Mouse (Mus musculus): ENCODE data around the gene Tfr2.
"Not testable (repeated sequence)": the region's sequence is repeated elsewhere in the genome, so short reads cannot be mapped to it uniquely, and the experiment has no call there.

Gene Tfr2

DNA sequence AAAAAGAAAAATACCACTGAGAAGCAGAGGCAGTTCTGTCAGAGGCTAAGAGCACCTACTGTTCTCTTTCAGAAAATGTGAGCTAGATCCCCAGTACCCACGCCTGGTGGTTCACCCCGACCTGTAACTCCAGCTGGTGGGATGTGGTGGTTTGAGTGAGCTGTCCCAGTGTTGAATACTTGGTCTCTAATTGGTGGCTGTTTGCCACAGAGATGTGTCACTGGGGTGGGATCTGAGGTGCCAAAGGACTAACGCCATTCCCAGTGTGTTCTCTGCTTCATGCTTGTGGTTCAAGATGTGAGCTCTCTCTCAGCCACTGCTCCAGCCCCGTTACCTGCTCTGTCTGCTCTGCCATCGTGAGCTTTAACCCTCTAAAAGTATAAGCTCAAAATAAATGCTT is 20.9 kb downstream of the Tfr2 start:
- DNase-seq: no peak

DNA sequence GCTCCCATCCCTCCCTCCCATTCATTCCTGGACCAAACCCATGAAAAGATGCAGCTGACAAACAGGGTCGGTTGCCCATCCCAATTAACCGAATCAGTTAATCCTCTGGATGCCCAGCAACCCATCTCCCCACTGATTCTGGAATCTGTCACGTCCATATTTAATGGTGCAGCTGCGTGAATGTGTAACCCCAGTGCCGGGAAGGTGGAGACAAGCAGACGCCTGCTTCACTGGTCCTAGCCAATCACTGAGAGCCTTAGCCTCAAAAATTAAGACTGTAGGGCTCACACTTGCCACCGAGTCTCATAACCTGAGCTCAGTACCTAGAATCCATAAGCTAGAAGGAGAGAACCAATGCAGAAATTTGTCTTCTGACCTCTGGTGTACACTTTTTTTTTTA is 26.3 kb downstream of the Tfr2 start:
- DNase-seq: no peak

DNA sequence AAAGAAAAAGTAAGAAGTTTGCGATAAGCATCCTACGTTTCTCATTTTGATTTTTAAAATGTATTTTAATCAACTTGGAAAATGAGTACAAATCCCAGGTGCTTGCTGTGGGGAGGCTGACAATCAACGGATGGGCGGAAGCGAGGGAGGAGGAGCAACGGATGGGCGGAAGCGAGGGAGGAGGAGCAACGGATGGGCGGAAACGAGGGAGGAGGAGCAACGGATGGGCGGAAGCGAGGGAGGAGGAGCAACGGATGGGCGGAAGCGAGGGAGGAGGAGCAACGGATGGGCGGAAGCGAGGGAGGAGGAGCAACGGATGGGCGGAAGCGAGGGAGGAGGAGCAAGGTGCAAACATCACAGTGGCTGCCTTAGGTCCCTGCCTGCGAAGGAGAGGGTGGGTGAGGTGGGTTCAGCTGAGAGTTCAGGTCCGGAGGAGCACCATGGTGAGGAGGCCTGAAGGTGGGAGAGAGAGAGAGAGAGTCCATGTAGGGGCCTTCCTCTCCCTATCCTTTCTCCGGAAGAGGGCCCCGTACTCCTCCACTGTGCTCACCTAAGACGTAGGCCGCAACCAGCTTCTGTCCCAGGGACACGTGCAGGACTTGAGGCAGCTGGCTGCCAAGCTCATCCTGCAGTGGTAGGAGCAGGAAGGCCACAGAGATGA is 27.1 kb downstream of the Tfr2 start:
- no peak for DNase-seq

DNA sequence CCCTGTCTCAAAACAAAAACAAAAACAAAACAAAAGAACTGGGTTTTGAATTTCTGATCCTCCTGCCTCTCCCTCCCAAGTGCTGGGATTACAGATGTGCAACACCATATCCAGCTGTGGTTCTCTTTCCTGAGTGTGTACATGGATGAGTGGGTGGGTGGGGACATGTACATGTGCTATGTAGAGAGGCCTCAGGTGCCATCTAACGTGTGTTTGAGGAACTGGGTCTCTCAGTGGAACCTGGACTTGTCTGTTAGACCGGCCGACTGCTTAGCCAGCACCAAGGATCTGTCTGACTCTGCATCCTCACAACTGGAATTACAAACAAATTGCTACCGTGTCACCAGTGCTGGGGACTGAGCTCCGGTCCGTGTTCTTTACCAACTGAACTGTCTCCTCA is 28.0 kb downstream of the Tfr2 start:
- no peak for DNase-seq

DNA sequence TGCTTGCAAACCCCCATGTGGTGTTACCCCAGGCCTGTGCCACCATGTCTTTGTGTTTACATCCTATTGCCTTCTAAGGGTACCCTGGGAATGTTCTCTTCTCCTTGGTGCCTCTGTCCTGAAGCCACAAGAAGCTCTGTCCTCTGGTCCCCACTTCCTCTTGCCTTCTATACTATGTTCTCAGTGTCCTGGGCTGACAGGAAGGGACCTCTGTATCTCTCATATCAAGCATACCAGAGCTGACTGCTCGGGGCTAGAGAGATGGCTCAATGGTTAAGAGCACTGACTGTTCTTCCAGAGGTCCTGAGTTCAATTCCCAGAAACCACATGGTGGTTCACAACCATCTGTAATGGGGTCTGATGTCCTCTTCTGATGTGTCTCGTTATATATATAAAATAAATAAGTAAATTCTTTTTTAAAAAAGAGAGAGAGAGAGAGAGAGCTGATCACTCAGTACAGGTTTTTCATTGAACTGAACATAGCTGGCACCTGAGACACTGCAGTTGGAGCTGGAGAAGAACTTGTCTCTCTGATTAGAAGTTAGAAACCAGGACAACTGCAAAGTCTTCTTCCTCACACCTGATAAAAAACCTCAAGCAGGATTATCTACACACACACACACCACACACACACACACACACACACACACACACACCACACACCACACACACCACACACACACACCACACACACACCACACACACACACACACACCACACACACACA is 28.6 kb downstream of the Tfr2 start:
- no peak for DNase-seq

DNA sequence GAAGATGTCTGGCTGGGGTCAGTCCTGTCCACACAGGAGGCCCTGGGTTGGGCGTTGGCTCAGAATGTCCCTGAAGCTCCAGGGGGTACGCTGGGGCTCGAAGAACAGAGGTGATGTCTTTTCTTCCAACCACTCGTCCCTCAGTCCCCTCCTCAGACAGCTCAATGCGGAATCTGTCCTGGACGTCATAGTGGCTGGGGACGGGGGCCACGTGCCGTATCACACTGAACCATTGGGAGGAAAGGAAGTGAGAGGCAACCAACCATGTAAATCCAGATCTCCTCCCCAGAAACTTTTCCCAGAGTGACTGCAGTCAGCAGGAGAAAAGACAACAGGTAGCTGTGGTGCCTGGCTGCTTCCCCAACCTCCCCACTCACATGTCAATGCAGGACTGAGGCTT is 30.0 kb downstream of the Tfr2 start:
- peak in 1 of 2 experiments; percentile 16 for DNase-seq

DNA sequence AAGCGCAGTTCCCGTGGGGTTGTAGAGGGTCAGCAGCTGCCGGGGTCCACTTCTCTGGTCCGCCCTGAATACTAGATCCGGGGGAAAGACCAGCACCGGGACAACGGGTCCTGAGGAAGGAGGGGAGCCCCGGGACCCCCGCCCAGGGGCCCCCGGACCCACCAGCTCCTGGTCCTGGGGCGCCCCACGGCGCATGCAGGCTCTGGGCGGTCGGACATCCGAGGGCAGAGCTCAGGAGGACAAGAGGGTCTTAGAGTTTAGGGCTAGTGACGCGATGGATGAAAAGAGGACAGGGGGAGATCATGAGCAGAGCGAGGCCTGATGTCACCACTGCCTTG is 30.6 kb downstream of the Tfr2 start:
- DNase-seq: no peak

DNA sequence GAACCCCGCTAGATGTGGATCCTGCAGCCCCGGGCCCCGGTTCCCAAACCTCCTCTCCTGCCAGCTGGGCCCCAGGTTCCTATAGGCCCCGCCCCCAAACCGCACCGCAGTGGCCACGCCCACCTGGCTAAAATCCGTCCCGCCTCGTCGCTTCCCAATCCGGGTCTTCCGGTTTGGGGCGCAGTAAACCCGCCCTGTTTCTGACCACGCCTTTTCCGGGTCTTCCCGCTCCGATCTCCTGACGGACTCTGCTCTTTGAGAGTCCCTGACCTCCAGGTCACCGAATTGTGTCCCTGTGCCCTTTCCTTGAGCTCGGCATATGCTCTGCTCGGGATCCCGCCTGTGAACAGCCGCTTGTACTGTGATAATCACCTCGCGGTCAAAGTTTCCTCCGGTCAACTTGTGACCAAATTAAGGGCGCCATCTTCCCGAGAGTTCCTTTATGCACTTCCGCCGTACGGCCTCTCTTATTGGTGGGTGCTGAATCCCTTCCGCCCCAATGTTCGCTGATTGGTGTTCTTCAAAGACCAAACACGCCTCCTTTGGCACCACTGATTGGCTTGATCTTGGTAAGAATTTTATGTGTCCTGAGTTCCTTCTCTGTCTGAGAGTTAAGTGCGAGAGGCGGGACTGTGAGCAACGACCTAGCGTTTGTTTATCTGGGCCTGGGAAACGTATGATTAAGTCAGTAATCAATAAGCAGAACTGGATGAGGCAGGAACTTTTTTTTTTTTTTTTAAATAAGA is 31.2 kb downstream of the Tfr2 start, which contains the start of gene Mospd3:
Gene Mospd3, minus strand, starts transcription at position 440 of the 746 bp plus-strand sequence.
- DNase-seq: peak; percentile 95 to 96

DNA sequence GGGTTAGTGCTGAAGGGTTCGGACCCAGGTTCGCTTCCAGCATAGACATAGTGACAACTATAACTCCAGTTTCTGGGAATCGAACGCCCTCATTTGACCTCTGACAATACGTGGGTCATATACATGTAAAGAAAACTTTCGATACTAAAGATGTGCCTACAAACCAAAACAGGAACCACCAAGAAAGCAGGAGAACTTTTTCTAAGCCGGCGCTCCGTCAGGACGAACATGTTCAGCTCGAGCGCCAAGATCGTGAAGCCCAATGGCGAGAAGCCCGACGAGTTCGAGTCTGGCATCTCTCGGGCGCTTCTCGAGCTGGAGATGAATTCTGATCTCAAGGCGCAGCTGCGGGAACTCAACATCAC is 31.7 kb downstream of the Tfr2 start:
- DNase-seq: peak in 1 of 2 experiments; percentile 23

DNA sequence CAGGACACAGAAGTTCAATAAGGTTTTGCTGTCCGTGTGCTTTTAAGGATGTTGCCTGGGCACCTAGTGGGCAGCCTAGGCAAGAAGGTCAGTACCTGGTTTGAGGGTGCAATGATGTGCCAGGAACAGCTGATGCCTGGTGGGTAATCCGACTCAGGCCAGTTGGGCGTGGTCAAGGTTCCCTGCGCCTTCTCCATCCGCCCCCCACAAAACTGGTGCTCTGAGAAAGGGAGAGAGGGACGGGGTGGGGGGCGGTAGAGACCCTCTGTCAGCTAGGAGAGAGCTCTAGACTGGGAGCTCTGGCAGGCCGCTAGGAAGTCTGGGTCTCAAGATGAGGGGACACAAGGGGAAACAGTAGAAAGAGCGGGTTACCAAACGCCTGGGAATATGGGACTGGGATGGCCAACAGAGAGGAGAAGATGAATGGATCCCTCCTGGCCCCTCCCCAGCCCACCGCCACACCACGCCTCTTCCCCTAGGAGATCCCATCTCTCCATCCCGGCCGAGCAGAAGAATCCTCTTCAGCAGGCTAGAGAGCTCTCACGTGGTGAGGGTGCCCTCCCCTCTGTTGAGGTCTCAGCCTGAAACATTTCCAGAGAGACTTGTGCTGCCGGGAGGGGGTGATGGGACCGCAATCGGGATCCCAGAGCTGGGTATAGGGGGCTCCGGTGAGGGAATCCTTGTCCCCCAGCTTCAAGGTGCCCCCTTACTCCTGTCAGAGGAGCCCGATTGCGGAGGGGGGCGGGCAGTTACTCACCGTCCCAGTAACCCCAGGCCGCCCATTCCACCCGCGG is 38.4 kb downstream of the Tfr2 start:
- DNase-seq: no peak

DNA sequence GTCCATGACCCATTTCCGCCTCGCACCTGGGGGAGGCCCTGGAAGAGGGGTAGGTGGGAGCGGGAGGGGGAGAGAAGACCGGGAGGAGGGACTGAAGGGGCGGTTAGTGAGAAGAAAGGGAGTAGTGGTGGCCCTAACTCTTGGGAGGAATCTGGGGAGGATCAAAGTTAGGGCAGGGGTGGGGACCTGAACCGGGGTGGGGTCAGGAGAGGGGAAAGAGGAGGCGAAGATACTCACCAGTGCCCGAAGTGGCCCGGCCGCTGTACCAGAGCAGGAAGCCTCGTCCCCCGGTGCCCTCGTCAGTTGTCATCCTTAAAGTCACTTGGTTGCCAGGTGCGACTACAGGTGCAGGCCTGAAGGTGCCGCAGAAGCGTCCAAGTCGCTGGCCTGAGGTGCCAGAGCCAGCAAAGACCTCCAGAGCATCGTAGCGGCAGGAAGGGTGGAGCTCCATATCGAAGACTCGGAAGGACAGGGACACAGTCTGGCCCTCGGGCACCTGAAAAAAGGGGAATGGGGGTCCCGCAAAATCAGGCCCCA is 39.1 kb downstream of the Tfr2 start:
- no peak for DNase-seq

DNA sequence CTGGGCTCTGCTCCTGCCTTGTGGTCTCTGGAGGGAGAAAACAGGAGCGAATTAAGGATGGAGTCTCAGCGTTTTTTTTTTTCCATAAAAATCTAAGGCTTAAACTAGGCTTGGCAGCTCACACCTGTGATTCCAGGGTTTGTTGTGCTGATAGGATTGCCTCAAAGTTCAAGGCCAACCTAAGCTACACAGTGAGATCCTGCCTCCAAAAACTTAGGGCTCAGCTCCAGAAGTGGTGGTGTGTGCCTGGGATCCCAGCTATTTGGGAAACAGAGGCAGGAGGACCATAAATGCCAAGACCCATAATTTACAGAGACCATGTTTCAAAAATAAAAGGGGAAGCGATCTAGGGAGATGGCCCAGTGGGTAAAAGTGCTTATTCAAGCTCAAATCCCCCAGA is 39.7 kb downstream of the Tfr2 start:
- DNase-seq: no peak

DNA sequence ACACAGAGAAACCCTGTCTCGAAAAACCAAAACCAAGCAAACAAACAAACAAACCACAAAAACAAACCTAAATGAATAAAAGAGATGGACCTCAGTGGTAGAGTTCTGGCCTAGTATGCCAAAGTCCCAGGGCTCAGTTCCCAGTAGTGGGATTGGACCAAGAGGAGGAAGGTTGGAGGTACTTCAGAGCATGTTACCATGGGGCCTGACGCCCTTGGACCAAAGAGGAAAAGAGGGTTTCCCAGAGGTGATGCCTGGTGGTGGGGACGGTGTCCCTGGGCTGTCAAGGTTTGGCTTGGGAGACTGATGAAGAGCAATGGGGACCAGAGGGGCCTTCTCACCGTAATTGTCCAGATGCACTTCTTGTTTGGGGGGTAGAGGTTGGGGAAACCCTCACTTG is 40.4 kb downstream of the Tfr2 start:
- no peak for DNase-seq

DNA sequence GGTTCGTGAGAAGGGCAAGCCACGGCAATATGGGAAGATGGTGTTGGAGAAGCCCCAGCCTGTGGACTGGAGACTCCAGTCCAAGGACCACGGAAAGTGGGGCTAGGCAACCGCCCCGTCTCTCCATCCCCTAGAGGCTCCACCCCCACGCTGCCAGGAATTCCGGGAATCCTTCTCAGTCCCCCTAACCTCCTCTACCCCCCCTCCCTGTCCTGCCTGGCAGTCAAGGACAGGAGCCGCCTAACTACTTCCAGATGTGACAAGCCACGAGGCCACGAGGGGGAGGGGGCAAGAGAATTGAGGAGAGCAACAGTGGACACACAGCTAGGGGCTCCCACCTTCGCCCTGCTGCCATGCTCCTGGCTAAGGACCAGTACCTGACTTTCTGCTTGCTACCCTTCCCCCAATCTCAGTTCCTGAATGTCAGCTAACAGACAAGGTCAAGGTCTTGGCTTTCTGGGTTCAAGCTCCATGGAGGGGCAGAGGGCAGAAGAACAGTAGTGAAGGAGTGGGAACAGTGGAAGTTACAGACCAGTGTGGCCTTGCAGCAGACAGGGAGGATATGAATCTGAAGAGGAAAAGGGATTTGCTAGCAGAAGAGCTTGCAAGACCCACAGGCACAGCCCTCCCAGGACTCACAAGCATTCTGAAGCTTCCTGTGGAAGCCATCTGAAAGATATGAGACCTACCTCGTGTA is 41.1 kb downstream of the Tfr2 start:
- no peak for DNase-seq

DNA sequence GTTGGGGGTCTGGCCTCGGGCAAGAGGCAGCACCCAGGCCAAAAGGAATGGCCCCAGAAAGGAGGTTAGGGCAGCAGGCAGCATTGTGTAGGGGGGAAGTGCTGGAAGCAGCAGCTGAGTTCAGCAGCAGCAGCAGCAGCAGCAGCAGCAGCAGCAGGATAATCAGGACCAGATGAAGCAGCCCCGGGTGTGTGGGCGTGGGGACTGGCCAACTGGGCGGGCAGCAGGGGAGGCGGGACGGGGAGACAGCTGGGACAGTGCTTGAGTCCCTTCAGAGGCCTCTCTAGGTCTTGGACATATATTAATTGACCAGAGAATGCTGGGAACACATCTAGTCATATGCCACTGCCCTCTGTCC is 41.6 kb downstream of the Tfr2 start:
- no peak for DNase-seq

DNA sequence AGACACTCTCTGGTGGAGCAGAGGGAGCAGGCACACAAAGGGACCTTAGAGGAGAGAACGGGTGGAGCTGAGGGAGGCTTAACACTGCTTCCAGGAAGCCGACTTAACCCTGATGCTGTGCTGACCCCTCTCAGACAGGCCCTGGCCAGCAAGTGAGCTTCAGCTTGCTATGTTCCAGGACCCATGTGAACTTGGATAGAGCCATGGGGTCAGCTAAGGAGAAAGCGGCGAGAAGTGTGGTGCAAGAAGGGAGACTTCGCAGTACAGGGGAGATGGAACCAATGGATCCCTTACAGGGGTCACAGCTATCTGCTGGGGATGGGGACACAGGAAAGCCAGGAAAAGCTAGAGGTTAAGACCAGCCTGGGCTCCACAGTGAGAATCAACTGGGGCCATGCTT is 43.4 kb downstream of the Tfr2 start:
- DNase-seq: no peak

DNA sequence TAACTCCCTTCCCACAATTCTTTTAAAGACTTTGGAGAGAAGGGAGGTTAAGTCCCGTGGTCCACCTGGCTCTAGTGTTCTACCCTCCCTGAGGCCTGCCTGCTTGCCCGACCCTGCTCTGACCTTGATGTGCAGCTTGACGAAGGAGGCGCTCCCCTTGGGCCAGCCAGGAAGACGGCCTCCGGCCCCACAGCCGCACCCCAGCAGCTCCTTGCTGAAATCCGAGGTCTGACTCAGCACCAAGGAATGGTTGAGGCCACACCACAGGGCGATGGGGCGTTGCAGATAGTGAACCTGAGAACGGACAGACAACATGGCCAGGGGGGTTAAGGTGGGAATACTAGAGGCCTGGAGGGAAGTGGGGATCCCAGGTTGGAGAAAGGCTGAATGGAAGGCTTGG is 43.9 kb downstream of the Tfr2 start, which contains the start of gene Pcolce:
Gene Pcolce, minus strand, starts transcription at position 235 of the 400 bp plus-strand sequence.
- DNase-seq: no peak

DNA sequence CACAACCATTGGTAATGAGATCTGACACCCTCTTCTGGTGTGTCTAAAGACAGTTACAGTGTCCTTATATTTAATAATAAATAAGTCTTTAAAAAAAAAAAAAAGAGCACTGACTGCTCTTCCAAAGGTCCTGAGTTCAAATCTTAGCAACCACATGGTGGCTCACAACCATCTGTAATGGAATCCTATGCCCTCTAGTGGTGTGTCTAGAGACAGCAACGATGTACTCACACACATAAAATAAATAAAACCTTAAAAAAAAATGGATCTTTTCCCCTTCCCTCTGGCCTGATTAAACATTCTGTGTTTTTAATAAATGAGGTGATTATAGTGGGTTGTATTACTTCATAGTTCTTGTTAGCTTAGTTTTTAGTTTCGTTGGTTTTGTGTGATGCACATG is 45.3 kb downstream of the Tfr2 start:
- DNase-seq: not testable (repeated sequence)

DNA sequence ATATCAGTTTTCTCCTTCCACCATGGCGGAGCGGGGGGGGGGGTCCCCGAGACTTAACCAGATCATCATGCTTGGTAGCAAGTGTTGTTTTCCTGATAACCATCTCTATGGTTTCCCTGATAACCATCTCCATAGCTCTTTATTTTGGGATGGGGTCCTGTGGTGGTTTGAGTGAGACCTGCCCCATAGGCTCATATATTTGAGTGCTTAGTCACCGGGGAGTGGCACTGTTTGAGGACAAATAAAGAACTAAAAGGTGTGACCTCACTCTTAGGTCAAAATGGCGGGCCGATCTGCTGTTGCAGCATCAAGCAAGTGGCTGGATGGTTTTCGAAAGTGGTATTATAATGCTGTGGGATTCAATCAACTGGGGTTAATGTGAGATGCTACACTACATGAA is 45.7 kb downstream of the Tfr2 start:
- no peak for DNase-seq

DNA sequence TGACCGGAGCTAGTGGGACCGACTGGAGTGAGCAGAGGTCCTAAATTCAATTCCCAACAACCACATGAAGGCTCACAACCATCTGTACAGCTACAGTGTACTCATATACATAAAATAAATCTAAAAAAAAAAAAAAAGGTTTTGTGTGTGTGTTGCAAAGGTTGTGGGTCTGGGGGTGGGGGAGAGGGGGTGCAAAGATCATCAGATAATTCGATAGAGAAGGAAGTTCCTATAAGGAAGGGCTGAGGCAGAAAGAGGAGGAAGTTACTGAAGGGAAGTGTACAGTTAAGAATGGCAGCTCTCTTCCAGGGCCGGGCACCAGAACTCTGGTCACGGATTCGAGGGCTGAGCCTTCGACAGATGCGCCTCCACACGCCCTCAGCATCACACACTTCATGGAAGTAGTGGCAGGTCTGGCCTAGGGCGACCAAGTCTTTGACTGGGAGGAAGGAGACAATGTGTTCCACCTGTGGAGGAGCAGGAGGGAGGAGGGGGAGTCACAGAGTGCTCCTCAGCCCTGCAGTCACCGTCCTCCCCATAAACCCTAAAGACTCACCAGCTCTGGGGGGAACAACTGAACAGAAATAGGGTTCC is 54.4 kb downstream of the Tfr2 start:
- no peak for DNase-seq

DNA sequence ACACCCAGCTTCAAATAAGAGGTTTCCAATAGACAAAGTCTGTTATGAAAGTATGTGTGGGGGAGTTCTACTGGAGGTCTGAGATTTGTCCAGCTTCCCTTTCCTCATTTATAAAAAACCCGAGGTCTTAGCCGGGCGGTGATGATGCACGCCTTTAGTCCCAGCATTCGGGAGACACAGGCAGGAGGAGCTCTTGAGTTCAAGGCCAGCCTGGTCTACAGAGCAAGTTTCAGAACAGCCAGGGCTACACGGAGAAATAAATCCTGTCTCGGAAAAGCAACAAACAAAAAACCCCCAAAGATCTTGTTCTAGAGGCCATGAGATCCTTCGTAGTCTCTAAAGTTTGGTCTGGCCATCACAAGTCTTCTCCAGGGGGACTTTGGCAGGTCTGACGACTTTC is 58.4 kb downstream of the Tfr2 start:
- peak in 1 of 2 experiments; percentile 25 for DNase-seq
